In genomic region chr1:100660822-100661221, GRCm38 (mm10) we compare ENCODE assay signal across 28 mouse cellular contexts.
"Had no signal": no experiment of that assay in that cellular context is flagged by ENCODE, and none has a peak within 500 bp of the region (broad histone marks: within the 10 kb centered on the region; RNA-seq: fewer than 3 reads in every experiment).

No protein-coding gene starts in this region.

- H3K4me3 ChIP-seq: gastrocnemius, adult 2 months; heart, embryonic 10.5 days; heart, embryonic 12.5 days; hindbrain, embryonic 10.5 days; hindbrain, embryonic 12.5 days; intestine, embryonic 15.5 days; layer of hippocampus, adult 2 months; limb, embryonic 12.5 days; limb, embryonic 15.5 days; liver, embryonic 12.5 days had no signal

- H3K27ac ChIP-seq: gastrocnemius, adult 2 months; heart, embryonic 10.5 days; hindbrain, embryonic 10.5 days; hindbrain, embryonic 12.5 days; hindbrain, embryonic 14.5 days; intestine, embryonic 15.5 days; layer of hippocampus, adult 2 months; limb, embryonic 12.5 days; limb, embryonic 15.5 days; liver, embryonic 12.5 days; liver, embryonic 14.5 days had no signal

- H3K36me3 ChIP-seq: heart, embryonic 10.5 days; heart, embryonic 12.5 days; hindbrain, embryonic 10.5 days; hindbrain, embryonic 12.5 days; intestine, embryonic 15.5 days; limb, embryonic 12.5 days; limb, embryonic 15.5 days; liver, embryonic 12.5 days had no signal

- DNase-seq: gastrocnemius, adult 2 months; gastrocnemius, postnatal 10 days; gastrocnemius, postnatal 25 days; heart, adult 18-20 months; heart, postnatal 10 days; heart, postnatal 4 days; kidney, adult 18-20 months; kidney, adult 8-10 months; kidney, postnatal 10 days; kidney, postnatal 25 days; kidney, postnatal 4 days; layer of hippocampus, adult 9-11 months; layer of hippocampus, postnatal 36 days; left cerebral cortex, postnatal 4 days had no signal

- H3K9ac ChIP-seq: heart, embryonic 12.5 days; hindbrain, embryonic 12.5 days; hindbrain, embryonic 14.5 days; intestine, embryonic 15.5 days; limb, embryonic 12.5 days; limb, embryonic 15.5 days; liver, embryonic 12.5 days; liver, embryonic 14.5 days had no signal

- H3K4me1 ChIP-seq: heart, embryonic 10.5 days; heart, embryonic 12.5 days; hindbrain, embryonic 10.5 days; hindbrain, embryonic 12.5 days; intestine, embryonic 15.5 days; limb, embryonic 12.5 days; limb, embryonic 15.5 days; liver, embryonic 12.5 days had no signal

- ATAC-seq: hindbrain, embryonic 16.5 days; inflammation-experienced regulatory T-cells, adult 6 months; intestine, embryonic 15.5 days; intestine, postnatal 0 days; liver, embryonic 12.5 days had no signal

- H3K4me2 ChIP-seq: heart, embryonic 12.5 days; hindbrain, embryonic 12.5 days; hindbrain, embryonic 14.5 days; intestine, embryonic 15.5 days; limb, embryonic 12.5 days; limb, embryonic 15.5 days; liver, embryonic 12.5 days had no signal

- H3K27me3 ChIP-seq: heart, embryonic 12.5 days; hindbrain, embryonic 12.5 days; intestine, embryonic 15.5 days; limb, embryonic 12.5 days; limb, embryonic 15.5 days; liver, embryonic 12.5 days had no signal

- H3K9me3 ChIP-seq: heart, embryonic 10.5 days; heart, embryonic 12.5 days; hindbrain, embryonic 10.5 days; hindbrain, embryonic 12.5 days; intestine, embryonic 15.5 days; limb, embryonic 12.5 days; limb, embryonic 15.5 days; liver, embryonic 12.5 days had no signal
